Mouse (Mus musculus) heart, embryonic 15.5 days (tissue): ENCODE measurements around the gene Uggt1. TPM values are rescaled to one million over a fixed set of nuclear protein-coding genes. Genes with fewer than 3 reads are reported as not detected.

Experiments used
- ATAC-seq: fragments of 200-750 bp; cut with Nextera tagmentation; replicated peaks from 2 replicates; pipeline ENCODE4 v1.8.0; 2017; ENCODE audit warnings: low read depth, moderate TSS enrichment; ENCODE audit not compliant: insufficient number of reproducible peaks, insufficient read depth, low FRiP score
- H3K27ac ChIP-seq: fragments of 300-500 bp; sonication (generic); 2 replicates; pipeline ENCODE4 v1.5.1; 2015; ENCODE audit warnings: mild to moderate bottlenecking, inconsistent platforms
- H3K27me3 ChIP-seq: fragments of 300-500 bp; sonication (generic); 2 replicates; pipeline ENCODE4 v1.6.1; 2015; ENCODE audit warnings: inconsistent platforms
- H3K36me3 ChIP-seq: fragments of 300-500 bp; sonication (generic); 2 replicates; pipeline ENCODE4 v1.6.1; 2015; ENCODE audit warnings: mild to moderate bottlenecking, inconsistent platforms
- H3K4me1 ChIP-seq: fragments of 300-500 bp; sonication (generic); replicated peaks from 2 replicates; pipeline ENCODE4 v1.6.1; 2015; ENCODE audit warnings: inconsistent platforms
- H3K4me2 ChIP-seq: fragments of 300-500 bp; sonication (generic); 2 replicates; pipeline ENCODE4 v1.6.1; 2015; ENCODE audit warnings: inconsistent platforms, mild to moderate bottlenecking, moderate library complexity
- H3K4me3 ChIP-seq: fragments of 300-500 bp; sonication (generic); 2 replicates; pipeline ENCODE4 v1.5.1; 2015; ENCODE audit warnings: mild to moderate bottlenecking, inconsistent platforms
- H3K9ac ChIP-seq: fragments of 300-500 bp; sonication (generic); 2 replicates; pipeline ENCODE4 v1.6.1; 2015; ENCODE audit warnings: mild to moderate bottlenecking, inconsistent platforms
- H3K9me3 ChIP-seq: fragments of 300-500 bp; sonication (generic); replicated peaks from 2 replicates; pipeline ENCODE4 v1.6.1; 2016; ENCODE audit warnings: inconsistent platforms
- WGBS: fragments of 180-500 bp; shearing (Covaris S2); methylation state at CpG from one replicate; pipeline ENCODE4 v1.1.7; 2015; ENCODE audit warnings: mixed read lengths; 5-methylcytosine and 5-hydroxymethylcytosine counted together
- polyA plus RNA-seq: library from polyadenylated mRNA; unstranded; fragments of >200 nt; fragmentation: Nextera tagmentation; extraction: Ambion mirVana; gene quantifications from 2 replicates; pipeline ENCODE4 v1.2.1, GENCODE M21; 2015

Gene Uggt1
- polyA plus RNA-seq, 1 experiment from 2014 or later: 26.7 TPM

- no peak overlapping the region for H3K27ac ChIP-seq
- H3K27me3 ChIP-seq: no peaks in the 10 kb centered on the region
- H3K4me1 ChIP-seq: no peaks in the 10 kb centered on the region
- no peaks in the 10 kb centered on the region for H3K9me3 ChIP-seq
- 79% methylated on average over 8 of the region's 8 CpGs for WGBS
- H3K4me2 ChIP-seq: no peak overlapping the region
- ATAC-seq: no peak
- no peak overlapping the region for H3K9ac ChIP-seq
- no peaks in the 10 kb centered on the region for H3K36me3 ChIP-seq
- no peak overlapping the region for H3K4me3 ChIP-seq
Measured at GRCm38 (mm10) chr1:36113670-36114069, 130.8 kb downstream of the Uggt1 start.

- no peak for ATAC-seq
- no peak overlapping the region for H3K27ac ChIP-seq
- no peaks in the 10 kb centered on the region for H3K27me3 ChIP-seq
- WGBS: 83% methylated on average over 3 of the region's 3 CpGs
- no peak overlapping the region for H3K9ac ChIP-seq
- no peaks in the 10 kb centered on the region for H3K4me1 ChIP-seq
- H3K36me3 ChIP-seq: no peaks in the 10 kb centered on the region
- H3K9me3 ChIP-seq: no peaks in the 10 kb centered on the region
- no peak overlapping the region for H3K4me3 ChIP-seq
- H3K4me2 ChIP-seq: no peak overlapping the region
Measured at GRCm38 (mm10) chr1:36112665-36113064, 131.9 kb downstream of the Uggt1 start.

GRCm38 (mm10) chr1:36109987-36110386, 134.5 kb downstream of the Uggt1 start:
- Histone ChIP-seq H3K9me3 (no peaks in the 10 kb centered on the region), H3K9ac (no peak overlapping the region), H3K27me3 (no peaks in the 10 kb centered on the region), H3K36me3 (peaks cover 13% of the 10 kb centered on the region), H3K4me2 (no peak overlapping the region), H3K27ac (no peak overlapping the region), H3K4me3 (no peak overlapping the region), H3K4me1 (0 out of 2 replicates have a peak, but pooled peaks cover 3% of the 10 kb centered on the region)
- 79% methylated on average over 4 of the region's 4 CpGs for WGBS
- ATAC-seq: no peak

- WGBS: 88% methylated on average over 11 of the region's 11 CpGs
- no peak overlapping the region for H3K9ac ChIP-seq
- no peaks in the 10 kb centered on the region for H3K9me3 ChIP-seq
- H3K4me2 ChIP-seq: no peak overlapping the region
- H3K36me3 ChIP-seq: peaks cover 40% of the 10 kb centered on the region
- H3K27ac ChIP-seq: no peak overlapping the region
- ATAC-seq: no peak; the same call in 1 of the 2 replicates
- H3K4me3 ChIP-seq: no peak overlapping the region
- H3K27me3 ChIP-seq: no peaks in the 10 kb centered on the region
- H3K4me1 ChIP-seq: 0 out of 2 replicates have a peak, but pooled peaks cover 3% of the 10 kb centered on the region
Measured at GRCm38 (mm10) chr1:36105917-36106706, 138.4 kb downstream of the Uggt1 start.

GRCm38 (mm10) chr1:36100371-36100770, 144.1 kb downstream of the Uggt1 start:
- no peak for ATAC-seq
- peaks cover 31% of the 10 kb centered on the region for H3K36me3 ChIP-seq
- 80% methylated on average over 3 of the region's 3 CpGs for WGBS

GRCm38 (mm10) chr1:36098432-36098831, 146.1 kb downstream of the Uggt1 start:
- Histone ChIP-seq H3K4me3 (no peak overlapping the region), H3K27me3 (no peaks in the 10 kb centered on the region), H3K27ac (peak overlapping the region; percentile 17), H3K4me1 (peaks cover 29% of the 10 kb centered on the region), H3K4me2 (no peak overlapping the region), H3K9ac (no peak overlapping the region), H3K9me3 (no peaks in the 10 kb centered on the region), H3K36me3 (peaks cover 17% of the 10 kb centered on the region; the same call in 1 of the 2 replicates)
- 61% methylated on average over 4 of the region's 4 CpGs for WGBS
- ATAC-seq: no peak

More at GRCm38 (mm10) chr1:36100371-36100770, 144.1 kb downstream of the Uggt1 start:
- Histone ChIP-seq H3K4me3 (no peak overlapping the region), H3K4me2 (no peak overlapping the region), H3K27me3 (no peaks in the 10 kb centered on the region), H3K4me1 (peaks cover 26% of the 10 kb centered on the region), H3K9ac (no peak overlapping the region), H3K27ac (no peak overlapping the region), H3K9me3 (no peaks in the 10 kb centered on the region)

GRCm38 (mm10) chr1:36095423-36096272, 148.9 kb downstream of the Uggt1 start:
- H3K36me3 ChIP-seq: peaks cover 5% of the 10 kb centered on the region; the same call in 1 of the 2 replicates
- 0 out of 2 replicates have a peak, but pooled peaks have one; percentile 30 for ATAC-seq
- no peak overlapping the region for H3K9ac ChIP-seq
- peaks cover 36% of the 10 kb centered on the region for H3K4me1 ChIP-seq
- H3K9me3 ChIP-seq: no peaks in the 10 kb centered on the region
- H3K27me3 ChIP-seq: no peaks in the 10 kb centered on the region
- H3K4me2 ChIP-seq: no peak overlapping the region
- 54% methylated on average over 12 of the region's 12 CpGs for WGBS
- no peak overlapping the region for H3K4me3 ChIP-seq
- H3K27ac ChIP-seq: peak overlapping the region; percentile 35; the same call in 1 of the 2 replicates

GRCm38 (mm10) chr1:36093741-36094140, 150.8 kb downstream of the Uggt1 start:
- 97% methylated on average over 8 of the region's 8 CpGs for WGBS
- Histone ChIP-seq H3K27me3 (no peaks in the 10 kb centered on the region), H3K9me3 (no peaks in the 10 kb centered on the region), H3K4me1 (peaks cover 51% of the 10 kb centered on the region), H3K36me3 (peaks cover 5% of the 10 kb centered on the region; the same call in 1 of the 2 replicates), H3K9ac (no peak overlapping the region), H3K27ac (no peak overlapping the region), H3K4me2 (no peak overlapping the region), H3K4me3 (no peak overlapping the region)
- ATAC-seq: no peak

- peaks cover 56% of the 10 kb centered on the region for H3K4me1 ChIP-seq
- H3K27ac ChIP-seq: no peak overlapping the region
- 69% methylated on average over 6 of the region's 6 CpGs for WGBS
- H3K4me3 ChIP-seq: no peak overlapping the region
- H3K27me3 ChIP-seq: no peaks in the 10 kb centered on the region
- no peak overlapping the region for H3K4me2 ChIP-seq
- ATAC-seq: no peak
- H3K9me3 ChIP-seq: no peaks in the 10 kb centered on the region
- peaks cover 9% of the 10 kb centered on the region; the same call in 1 of the 2 replicates for H3K36me3 ChIP-seq
- H3K9ac ChIP-seq: no peak overlapping the region
Measured at GRCm38 (mm10) chr1:36091246-36091645, 153.3 kb downstream of the Uggt1 start.

- no peak overlapping the region for H3K9ac ChIP-seq
- H3K4me3 ChIP-seq: no peak overlapping the region
- H3K36me3 ChIP-seq: peaks cover 14% of the 10 kb centered on the region; the same call in 1 of the 2 replicates
- no peaks in the 10 kb centered on the region for H3K9me3 ChIP-seq
- H3K4me2 ChIP-seq: no peak overlapping the region
- 83% methylated on average over 4 of the region's 4 CpGs for WGBS
- ATAC-seq: no peak
- H3K27me3 ChIP-seq: no peaks in the 10 kb centered on the region
- H3K27ac ChIP-seq: peak overlapping the region; percentile 55
- H3K4me1 ChIP-seq: peaks cover 50% of the 10 kb centered on the region
Measured at GRCm38 (mm10) chr1:36090722-36091110, 153.8 kb downstream of the Uggt1 start.
